19 mouse cellular contexts compared by ENCODE assay signal in genomic region chr14:20171840-20172239, GRCm38 (mm10). TPM values are rescaled to one million over a fixed set of nuclear protein-coding genes. Genes with fewer than 3 reads are reported as not detected.
A peak's percentile ranks its signal among the peaks of the same experiment; 100 is the strongest.
DNase-seq lines count a peak whose midpoint lies in the region; ATAC-seq and TF ChIP-seq lines count a peak whose summit lies in the region.
"Had no signal": no experiment of that assay in that cellular context is flagged by ENCODE, and none has a peak within 500 bp of the region (broad histone marks: within the 10 kb centered on the region; RNA-seq: fewer than 3 reads in every experiment).

No protein-coding gene starts in this region.

- intact Hi-C loops in heart, adult 2 months (cut with DNase I): no loop called here

- 81% methylated on average over 3 of the region's 3 CpGs for WGBS in heart, embryonic 11.5 days (ENCODE audit: insufficient replicate concordance)
- WGBS in heart, adult 2 months: 68% methylated on average over 3 of the region's 3 CpGs
- 68% methylated on average over 3 of the region's 3 CpGs for WGBS in liver, embryonic 12.5 days (ENCODE audit: insufficient replicate concordance)
- WGBS in midbrain, embryonic 15.5 days: 66% methylated on average over 3 of the region's 3 CpGs
- 89% methylated on average over 3 of the region's 3 CpGs for WGBS in midbrain, embryonic 11.5 days
- WGBS in liver, embryonic 13.5 days (ENCODE audit: insufficient replicate concordance): 63% methylated on average over 3 of the region's 3 CpGs

- H3K4me3 ChIP-seq in heart, embryonic 11.5 days (ENCODE audit: low read depth, low read length): no peak overlapping the region
- H3K4me3 ChIP-seq in heart, adult 2 months: no peak overlapping the region
- no peak overlapping the region for H3K4me3 ChIP-seq in liver, embryonic 12.5 days
- no peak overlapping the region for H3K4me3 ChIP-seq in midbrain, embryonic 15.5 days
- H3K4me3 ChIP-seq in midbrain, embryonic 11.5 days (ENCODE audit: low read depth, low read length): no peak overlapping the region
- no peak overlapping the region for H3K4me3 ChIP-seq in liver, embryonic 13.5 days (replicated peaks)
- H3K4me3 ChIP-seq: forebrain, embryonic 12.5 days; kidney, embryonic 15.5 days; limb, embryonic 15.5 days; neural tube, embryonic 12.5 days had no signal

- no peaks in the 10 kb centered on the region for H3K79me2 ChIP-seq in heart, adult 2 months (replicated peaks; ENCODE audit: control insufficient read depth, insufficient read depth, low read length)

- H3K4me1 ChIP-seq in heart, embryonic 11.5 days (ENCODE audit: control insufficient read depth, insufficient read depth, low read length): peaks cover 17% of the 10 kb centered on the region
- H3K4me1 ChIP-seq in heart, adult 2 months (ENCODE audit: control insufficient read depth, insufficient read depth, low read length): no peaks in the 10 kb centered on the region
- H3K4me1 ChIP-seq in liver, embryonic 12.5 days: peaks cover 92% of the 10 kb centered on the region
- H3K4me1 ChIP-seq in midbrain, embryonic 15.5 days: no peaks in the 10 kb centered on the region; the same call in 1 of the 2 replicates
- no peaks in the 10 kb centered on the region for H3K4me1 ChIP-seq in midbrain, embryonic 11.5 days (ENCODE audit: control insufficient read depth, insufficient read depth, low read length)
- H3K4me1 ChIP-seq in liver, embryonic 13.5 days (replicated peaks): peaks cover 91% of the 10 kb centered on the region
- H3K4me1 ChIP-seq: limb, embryonic 15.5 days; neural tube, embryonic 12.5 days had no signal

- no peak for DNase-seq in heart, adult 2 months
- DNase-seq in liver (no peak), MN1 (ENCODE audit: low spot score) (no peak)
- no peak for DNase-seq in midbrain, embryonic 11.5 days (ENCODE audit: low spot score, missing footprints)
- no peak for DNase-seq in liver, embryonic 13.5 days
- DNase-seq: adrenal gland, adult 2 months; cerebellum, adult 9-10 months; gastrocnemius, postnatal 10 days; heart, adult 18-20 months; right cerebral cortex, adult 18-20 months had no signal

- no peak for TF ChIP-seq EP300 in heart, adult 2 months (IDR thresholded peaks at IDR 0.05; ENCODE audit: insufficient read depth, low read depth, low read length)

- no peaks in the 10 kb centered on the region for H3K27me3 ChIP-seq in heart, embryonic 11.5 days (ENCODE audit: control insufficient read depth, insufficient read depth, low read length)
- no peaks in the 10 kb centered on the region for H3K27me3 ChIP-seq in heart, adult 2 months (ENCODE audit: control insufficient read depth, insufficient read depth, low read length)
- H3K27me3 ChIP-seq in liver, embryonic 12.5 days (replicated peaks): no peaks in the 10 kb centered on the region
- no peaks in the 10 kb centered on the region for H3K27me3 ChIP-seq in midbrain, embryonic 15.5 days (replicated peaks)
- H3K27me3 ChIP-seq in midbrain, embryonic 11.5 days (ENCODE audit: control insufficient read depth, insufficient read depth, low read length): no peaks in the 10 kb centered on the region
- no peaks in the 10 kb centered on the region for H3K27me3 ChIP-seq in liver, embryonic 13.5 days
- H3K27me3 ChIP-seq: forebrain, embryonic 12.5 days; kidney, embryonic 15.5 days; limb, embryonic 15.5 days; neural tube, embryonic 12.5 days had no signal

- TF ChIP-seq CTCF in heart, adult 2 months (IDR thresholded peaks at IDR 0.05): no peak

- no peaks in the 10 kb centered on the region for H3K9me3 ChIP-seq in heart, embryonic 11.5 days (replicated peaks; ENCODE audit: control insufficient read depth, low read length)
- no peaks in the 10 kb centered on the region for H3K9me3 ChIP-seq in liver, embryonic 12.5 days (replicated peaks)
- no peaks in the 10 kb centered on the region for H3K9me3 ChIP-seq in midbrain, embryonic 15.5 days
- no peaks in the 10 kb centered on the region for H3K9me3 ChIP-seq in midbrain, embryonic 11.5 days (ENCODE audit: control insufficient read depth, low read length)
- H3K9me3 ChIP-seq in liver, embryonic 13.5 days (replicated peaks): no peaks in the 10 kb centered on the region
- H3K9me3 ChIP-seq: forebrain, embryonic 12.5 days; kidney, embryonic 15.5 days; limb, embryonic 15.5 days; neural tube, embryonic 12.5 days had no signal

- no peak overlapping the region for H3K9ac ChIP-seq in heart, embryonic 11.5 days (ENCODE audit: low read depth, low read length)
- no peak overlapping the region for H3K9ac ChIP-seq in heart, adult 2 months (ENCODE audit: low read depth, low read length)
- no peak overlapping the region for H3K9ac ChIP-seq in liver, embryonic 12.5 days
- H3K9ac ChIP-seq in midbrain, embryonic 15.5 days: no peak overlapping the region
- no peak overlapping the region for H3K9ac ChIP-seq in midbrain, embryonic 11.5 days (ENCODE audit: low read length)
- H3K9ac ChIP-seq in liver, embryonic 13.5 days: peak overlapping the region; percentile 56; the same call in 1 of the 2 replicates
- H3K9ac ChIP-seq: forebrain, embryonic 12.5 days; kidney, embryonic 15.5 days; limb, embryonic 15.5 days; neural tube, embryonic 12.5 days had no signal

- TF ChIP-seq POLR2A in heart, adult 2 months (IDR thresholded peaks at IDR 0.05; ENCODE audit: insufficient read depth, low read depth, low read length): no peak

- no peaks in the 10 kb centered on the region for H3K36me3 ChIP-seq in heart, embryonic 11.5 days (ENCODE audit: control insufficient read depth, insufficient read depth, low read length)
- H3K36me3 ChIP-seq in heart, adult 2 months (ENCODE audit: control insufficient read depth, insufficient read depth, low read length): no peaks in the 10 kb centered on the region
- peaks cover 25% of the 10 kb centered on the region; the same call in 1 of the 2 replicates for H3K36me3 ChIP-seq in liver, embryonic 12.5 days
- H3K36me3 ChIP-seq in midbrain, embryonic 15.5 days (replicated peaks): no peaks in the 10 kb centered on the region
- no peaks in the 10 kb centered on the region for H3K36me3 ChIP-seq in midbrain, embryonic 11.5 days (ENCODE audit: control insufficient read depth, insufficient read depth, low read length)
- H3K36me3 ChIP-seq in liver, embryonic 13.5 days: peaks cover 15% of the 10 kb centered on the region
- H3K36me3 ChIP-seq: forebrain, embryonic 12.5 days; kidney, embryonic 15.5 days; limb, embryonic 15.5 days; neural tube, embryonic 12.5 days had no signal

- H3K4me2 ChIP-seq in heart, embryonic 11.5 days: no peak overlapping the region
- peak overlapping the region; percentile 59 for H3K4me2 ChIP-seq in liver, embryonic 12.5 days
- no peak overlapping the region for H3K4me2 ChIP-seq in midbrain, embryonic 15.5 days
- H3K4me2 ChIP-seq in midbrain, embryonic 11.5 days: no peak overlapping the region
- peak overlapping the region; percentile 50 for H3K4me2 ChIP-seq in liver, embryonic 13.5 days
- H3K4me2 ChIP-seq: forebrain, embryonic 12.5 days; kidney, embryonic 15.5 days; limb, embryonic 15.5 days; neural tube, embryonic 12.5 days had no signal

- 0 out of 2 replicates have a peak, but pooled peaks have one; percentile 46 for ATAC-seq in heart, embryonic 11.5 days (replicated peaks; ENCODE audit: insufficient number of reproducible peaks, low FRiP score, low TSS enrichment)
- ATAC-seq in liver, embryonic 12.5 days: no peak
- ATAC-seq in midbrain, embryonic 15.5 days (replicated peaks): peak; percentile 58; the same call in 1 of the 2 replicates
- ATAC-seq in midbrain, embryonic 11.5 days (ENCODE audit: low FRiP score): no peak
- no peak for ATAC-seq in liver, embryonic 13.5 days (ENCODE audit: low read depth)
- ATAC-seq: intestine, postnatal 0 days had no signal

- H3K27ac ChIP-seq in heart, embryonic 11.5 days (ENCODE audit: low read depth, low read length): no peak overlapping the region
- no peak overlapping the region for H3K27ac ChIP-seq in heart, adult 2 months
- peak overlapping the region; percentile 61 for H3K27ac ChIP-seq in liver, embryonic 12.5 days
- H3K27ac ChIP-seq in midbrain, embryonic 15.5 days: no peak overlapping the region
- no peak overlapping the region for H3K27ac ChIP-seq in midbrain, embryonic 11.5 days (ENCODE audit: low read depth, low read length)
- peak overlapping the region; percentile 80 for H3K27ac ChIP-seq in liver, embryonic 13.5 days
- H3K27ac ChIP-seq: forebrain, embryonic 12.5 days; kidney, embryonic 15.5 days; limb, embryonic 15.5 days; neural tube, embryonic 12.5 days; stomach, postnatal 0 days had no signal

RNA-seq across cellular contexts. Expression of gene Kcnk5, which starts 9.8 kb away (rescaled TPM):
- 2.2 and 2.9 TPM in 2 replicates for polyA plus RNA-seq in heart, embryonic 11.5 days (2014; fragmentation: Nextera tagmentation; extraction: Ambion mirVana)
- total RNA-seq in heart, adult 2 months (2021): under 1 TPM; 0.65 to 0.70 TPM
- 0.84 and 0.91 TPM in 2 replicates for polyA plus RNA-seq in heart, adult 2 months (2012; rRNA removed)
- polyA plus RNA-seq in liver, embryonic 12.5 days (2016; fragmentation: Nextera tagmentation; extraction: Ambion mirVana): 8.6 and 8.9 TPM in 2 replicates
- 1.1 and 1.3 TPM in 2 replicates for polyA plus RNA-seq in midbrain, embryonic 15.5 days (2015; fragmentation: Nextera tagmentation; extraction: Ambion mirVana)
- polyA plus RNA-seq in midbrain, embryonic 11.5 days (2014; fragmentation: Nextera tagmentation; extraction: Ambion mirVana): 4.5 and 6.6 TPM in 2 replicates
- polyA plus RNA-seq in liver, embryonic 13.5 days (2015; fragmentation: Nextera tagmentation; extraction: Ambion mirVana): 6.2 and 6.7 TPM in 2 replicates

RNA-seq across cellular contexts. Expression of gene Saysd1, which starts 33.5 kb away (rescaled TPM):
- 8.4 and 8.6 TPM in 2 replicates for polyA plus RNA-seq in heart, embryonic 11.5 days (2014; fragmentation: Nextera tagmentation; extraction: Ambion mirVana)
- 1 to 10 TPM; 2.6 to 2.8 TPM for total RNA-seq in heart, adult 2 months (2021)
- 4.7 and 5.0 TPM in 2 replicates for polyA plus RNA-seq in heart, adult 2 months (2012; rRNA removed)
- polyA plus RNA-seq in liver, embryonic 12.5 days (2016; fragmentation: Nextera tagmentation; extraction: Ambion mirVana): 4.5 and 4.8 TPM in 2 replicates
- polyA plus RNA-seq in midbrain, embryonic 15.5 days (2015; fragmentation: Nextera tagmentation; extraction: Ambion mirVana): 12.6 and 13.3 TPM in 2 replicates
- polyA plus RNA-seq in midbrain, embryonic 11.5 days (2014; fragmentation: Nextera tagmentation; extraction: Ambion mirVana): 11.3 and 12.6 TPM in 2 replicates
- polyA plus RNA-seq in liver, embryonic 13.5 days (2015; fragmentation: Nextera tagmentation; extraction: Ambion mirVana): 3.7 and 4.1 TPM in 2 replicates

Comparison
In these comparisons a context has a peak if more than half of its experiments do, and no peak if none do; other contexts are left out.
1. ATAC-seq: peak in heart, embryonic 11.5 days (single experiment) and midbrain, embryonic 15.5 days (single experiment); none in liver, embryonic 12.5 days (single experiment), midbrain, embryonic 11.5 days (single experiment) and liver, embryonic 13.5 days (single experiment).
2. H3K27ac ChIP-seq: peak in liver, embryonic 12.5 days (single experiment) and liver, embryonic 13.5 days (single experiment); none in heart, embryonic 11.5 days (single experiment), heart, adult 2 months (single experiment), midbrain, embryonic 15.5 days (single experiment) and midbrain, embryonic 11.5 days (single experiment).
3. H3K4me2 ChIP-seq: peak in liver, embryonic 12.5 days (single experiment) and liver, embryonic 13.5 days (single experiment); none in heart, embryonic 11.5 days (single experiment), midbrain, embryonic 15.5 days (single experiment) and midbrain, embryonic 11.5 days (single experiment).